Mouse (Mus musculus) stomach, postnatal 0 days (tissue): ENCODE measurements around the gene Clec2e.

Experiments
- CTCF ChIP-seq: IDR thresholded peaks from 2 replicates; pipeline ENCODE4 v1.5.1; 2016; ENCODE audit warnings: antibody characterized with exemption, low read depth, mild to moderate bottlenecking, moderate library complexity
- EP300 ChIP-seq: optimal IDR thresholded peaks from 2 replicates; pipeline ENCODE3; 2016; ENCODE audit warnings: antibody characterized with exemption

GRCm38 (mm10) chr6:129066986-129067385 lies 33.7 kb downstream of the Clec2e start:
- TF ChIP-seq CTCF, result peak; percentile 89
- TF ChIP-seq EP300, result no peak
